Comparison of ENCODE assay signal across 24 mouse cellular contexts in the genomic region with DNA sequence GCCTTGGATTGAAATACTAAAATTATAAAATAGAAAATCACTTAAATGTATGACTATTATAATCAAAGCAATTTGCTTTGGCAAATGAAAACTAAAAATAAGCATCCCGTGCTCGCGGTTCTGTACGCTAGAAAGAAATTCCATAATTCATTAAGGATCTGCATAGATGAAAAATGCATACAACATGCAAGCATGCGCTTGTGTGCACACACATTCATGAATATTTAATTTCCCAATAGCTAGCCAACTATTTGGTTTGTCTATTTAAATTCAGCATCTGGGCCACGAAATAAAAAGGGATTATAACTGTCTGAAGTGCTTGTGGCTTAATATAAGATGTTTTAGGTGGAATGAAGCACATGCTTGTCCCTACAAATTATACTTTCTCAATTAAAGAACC.
DNase-seq lines count a peak whose midpoint lies in the region; ATAC-seq lines count a peak whose summit lies in the region.
"Had no signal": no experiment of that assay in that cellular context is flagged by ENCODE, and none has a peak within 500 bp of the region (broad histone marks: within the 10 kb centered on the region; RNA-seq: fewer than 3 reads in every experiment).

No protein-coding gene starts in this region.

- 51% methylated on average over 6 of the region's 6 CpGs for WGBS in forebrain, embryonic 14.5 days
- WGBS in forebrain, embryonic 10.5 days = 90% methylated on average over 6 of the region's 6 CpGs
- 43% methylated on average over 6 of the region's 6 CpGs for WGBS in midbrain, embryonic 13.5 days

- no peak overlapping the region for H3K4me2 ChIP-seq in forebrain, embryonic 14.5 days (ENCODE audit: low read length)
- H3K4me2 ChIP-seq in midbrain, embryonic 13.5 days (replicated peaks) = no peak overlapping the region
- H3K4me2 ChIP-seq: heart, embryonic 13.5 days; limb, embryonic 12.5 days; liver, embryonic 15.5 days; lung, embryonic 14.5 days; neural tube, embryonic 13.5 days; stomach, embryonic 15.5 days had no signal

- ATAC-seq in forebrain, embryonic 14.5 days = peak; percentile 65
- ATAC-seq in midbrain, embryonic 13.5 days = 0 out of 2 replicates have a peak, but pooled peaks have one; percentile 65
- ATAC-seq: intestine, embryonic 16.5 days; Patski had no signal

- no peaks in the 10 kb centered on the region for H3K27me3 ChIP-seq in forebrain, embryonic 14.5 days (replicated peaks; ENCODE audit: control insufficient read depth, insufficient read depth, low read length)
- H3K27me3 ChIP-seq in forebrain, embryonic 10.5 days (ENCODE audit: poor library complexity, severe bottlenecking) = no peaks in the 10 kb centered on the region
- no peaks in the 10 kb centered on the region for H3K27me3 ChIP-seq in midbrain, embryonic 13.5 days
- H3K27me3 ChIP-seq: heart, embryonic 13.5 days; limb, embryonic 12.5 days; liver, embryonic 15.5 days; neural tube, embryonic 13.5 days; Patski; stomach, embryonic 15.5 days had no signal

- H3K4me1 ChIP-seq in forebrain, embryonic 14.5 days (ENCODE audit: control insufficient read depth, insufficient read depth, low read length) = no peaks in the 10 kb centered on the region
- H3K4me1 ChIP-seq in forebrain, embryonic 10.5 days = no peaks in the 10 kb centered on the region
- H3K4me1 ChIP-seq in midbrain, embryonic 13.5 days (replicated peaks) = no peaks in the 10 kb centered on the region
- H3K4me1 ChIP-seq: heart, embryonic 13.5 days; limb, embryonic 12.5 days; liver, embryonic 15.5 days; neural tube, embryonic 13.5 days; stomach, embryonic 15.5 days had no signal

- no peak overlapping the region for H3K9ac ChIP-seq in forebrain, embryonic 14.5 days (ENCODE audit: low read length)
- H3K9ac ChIP-seq in midbrain, embryonic 13.5 days (replicated peaks) = no peak overlapping the region
- H3K9ac ChIP-seq: heart, embryonic 13.5 days; limb, embryonic 12.5 days; liver, embryonic 15.5 days; lung, embryonic 14.5 days; neural tube, embryonic 13.5 days; stomach, embryonic 15.5 days had no signal

- DNase-seq in forebrain, embryonic 14.5 days (ENCODE audit: low spot score) = peak; percentile 60
- DNase-seq in forebrain, embryonic 10.5 days (ENCODE audit: extremely low spot score, low spot score) = no peak
- DNase-seq in retina, postnatal 1 day = peak; percentile 4
- no peak for DNase-seq in retina, embryonic 14.5 days (ENCODE audit: low spot score)
- DNase-seq in kidney, postnatal 14 days = no peak
- no peak for DNase-seq in adrenal gland, postnatal 25 days
- no peak for DNase-seq in right cerebral cortex, postnatal 10 days (ENCODE audit: low spot score in 2 of 2)
- DNase-seq: adrenal gland, postnatal 10 days; cerebellum, adult 2 months; cerebellum, postnatal 14 days; gastrocnemius, postnatal 10 days; heart, postnatal 10 days; kidney, postnatal 25 days; lung, embryonic 14.5 days; lung, postnatal 14 days; right cerebral cortex, postnatal 25 days had no signal

- H3K27ac ChIP-seq in forebrain, embryonic 14.5 days (ENCODE audit: low read depth, low read length) = no peak overlapping the region
- H3K27ac ChIP-seq in forebrain, embryonic 10.5 days = no peak overlapping the region
- H3K27ac ChIP-seq in midbrain, embryonic 13.5 days = no peak overlapping the region; the same call in 1 of the 2 replicates
- H3K27ac ChIP-seq: heart, embryonic 13.5 days; limb, embryonic 12.5 days; liver, embryonic 15.5 days; neural tube, embryonic 13.5 days; stomach, embryonic 15.5 days had no signal

- no peak overlapping the region for H3K4me3 ChIP-seq in forebrain, embryonic 14.5 days (ENCODE audit: low read depth, low read length)
- no peak overlapping the region for H3K4me3 ChIP-seq in forebrain, embryonic 10.5 days
- H3K4me3 ChIP-seq in midbrain, embryonic 13.5 days (replicated peaks) = no peak overlapping the region
- H3K4me3 ChIP-seq: heart, embryonic 13.5 days; limb, embryonic 12.5 days; liver, embryonic 15.5 days; neural tube, embryonic 13.5 days; stomach, embryonic 15.5 days had no signal

- H3K36me3 ChIP-seq in forebrain, embryonic 14.5 days (ENCODE audit: control insufficient read depth, insufficient read depth, low read length) = no peaks in the 10 kb centered on the region
- no peaks in the 10 kb centered on the region for H3K36me3 ChIP-seq in forebrain, embryonic 10.5 days (replicated peaks)
- no peaks in the 10 kb centered on the region for H3K36me3 ChIP-seq in midbrain, embryonic 13.5 days
- H3K36me3 ChIP-seq: heart, embryonic 13.5 days; limb, embryonic 12.5 days; liver, embryonic 15.5 days; neural tube, embryonic 13.5 days; stomach, embryonic 15.5 days had no signal

- H3K9me3 ChIP-seq in forebrain, embryonic 14.5 days (replicated peaks; ENCODE audit: control insufficient read depth, low read length) = no peaks in the 10 kb centered on the region
- no peaks in the 10 kb centered on the region for H3K9me3 ChIP-seq in forebrain, embryonic 10.5 days
- no peaks in the 10 kb centered on the region for H3K9me3 ChIP-seq in midbrain, embryonic 13.5 days
- H3K9me3 ChIP-seq: heart, embryonic 13.5 days; limb, embryonic 12.5 days; liver, embryonic 15.5 days; neural tube, embryonic 13.5 days; stomach, embryonic 15.5 days had no signal

Comparison
In these comparisons a context has a peak if more than half of its experiments do, and no peak if none do; other contexts are left out.
1. DNase-seq: peak in forebrain, embryonic 14.5 days (single experiment) and retina, postnatal 1 day (single experiment); none in forebrain, embryonic 10.5 days (single experiment), retina, embryonic 14.5 days (single experiment), kidney, postnatal 14 days (single experiment), adrenal gland, postnatal 25 days (single experiment) and right cerebral cortex, postnatal 10 days (0 of 2).